Mouse (Mus musculus): Measurements from ENCODE around the gene Syne4. TPM values are rescaled to one million over a fixed set of nuclear protein-coding genes. Genes with fewer than 3 reads are reported as not detected.

The Syne4 gene
- polyA plus RNA-seq (2012; rRNA removed): 5.4 and 9.1 TPM in 2 replicates

DNA sequence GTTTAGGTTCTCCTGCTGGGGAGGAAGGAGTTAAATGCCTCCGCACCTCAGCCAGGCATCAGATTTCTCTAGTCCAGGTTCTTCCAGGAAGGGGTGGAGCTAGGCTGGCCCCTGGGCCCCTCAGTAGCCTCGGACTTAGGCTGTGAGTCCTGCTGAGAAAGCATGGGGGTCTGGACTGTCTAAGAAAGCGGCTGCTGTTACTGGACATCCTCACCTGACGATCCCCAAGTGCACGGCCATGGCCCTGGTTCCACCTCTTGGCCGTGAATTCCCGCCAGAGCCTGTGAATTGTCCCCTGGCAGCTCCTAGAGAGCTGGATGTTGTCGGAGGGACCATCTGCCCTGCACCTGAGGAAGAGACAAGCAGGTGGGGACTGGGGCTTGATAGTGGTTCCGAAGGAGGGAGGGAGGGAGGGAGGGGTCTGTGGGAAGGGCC lies at the start of gene Syne4:
Gene Syne4 (plus strand): TSS at position 87 of the 435 bp plus-strand sequence.
- no peak for DNase-seq (ENCODE audit: low spot score)

DNA sequence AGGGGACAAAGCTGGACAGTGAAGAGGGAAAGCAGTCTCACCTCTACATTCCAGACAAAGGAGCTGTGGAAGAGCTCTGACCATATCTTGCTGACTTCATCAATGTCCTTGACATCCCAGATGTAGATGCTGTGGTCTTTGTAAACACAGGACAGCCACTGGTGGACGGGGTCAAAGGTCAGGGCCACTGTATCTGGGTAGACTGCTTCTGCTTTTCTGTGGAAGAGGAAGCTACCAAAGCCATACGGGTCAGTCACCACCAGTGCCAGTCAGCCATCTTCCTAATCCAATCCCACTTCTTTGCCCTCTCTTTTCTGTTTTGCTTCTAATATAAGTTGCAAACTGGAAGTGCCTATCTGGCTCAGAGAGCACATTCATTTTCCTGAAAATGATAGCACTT lies 49.6 kb upstream of the Syne4 start:
- DNase-seq (ENCODE audit: low spot score): no peak

DNA sequence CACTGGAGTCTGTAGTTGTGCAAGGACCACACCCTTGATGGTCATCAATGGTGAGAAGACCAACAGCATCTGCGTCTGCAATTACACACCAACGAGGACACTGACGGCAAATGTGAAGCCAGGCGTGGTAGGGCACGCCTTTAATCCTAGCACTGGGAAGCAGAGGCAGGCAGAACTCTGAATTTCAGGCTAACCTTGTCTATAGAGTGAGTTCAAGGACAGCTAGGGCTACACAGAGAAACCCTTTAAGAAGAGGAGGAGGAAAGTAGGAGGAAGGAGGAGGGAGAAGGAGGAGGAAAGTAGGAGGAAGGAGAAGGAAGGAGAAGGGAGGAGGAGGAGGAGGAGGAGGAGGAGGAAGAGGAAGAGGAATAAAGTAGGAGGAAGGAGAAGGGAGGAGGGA lies 49.1 kb upstream of the Syne4 start:
- no peak for DNase-seq (ENCODE audit: low spot score)

DNA sequence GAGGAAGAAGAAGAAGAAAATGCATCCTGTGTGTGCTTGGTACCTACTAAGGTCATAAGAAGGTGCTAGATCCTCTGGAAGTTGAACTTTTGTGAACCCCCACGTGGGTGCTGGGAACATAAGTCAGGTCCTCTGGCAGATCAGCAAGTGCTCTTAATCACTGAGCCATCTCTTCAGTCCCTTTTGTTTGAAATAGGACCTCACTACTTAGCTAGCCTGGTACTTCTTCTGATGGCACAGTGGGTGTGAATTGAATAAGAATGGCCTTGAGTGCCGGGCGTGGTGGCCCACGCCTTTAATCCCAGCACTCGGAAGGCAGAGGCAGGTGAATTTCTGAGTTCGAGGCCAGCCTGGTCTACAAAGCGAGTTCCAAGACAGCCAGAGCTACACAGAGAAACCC lies 48.7 kb upstream of the Syne4 start:
- no peak for DNase-seq (ENCODE audit: low spot score)

DNA sequence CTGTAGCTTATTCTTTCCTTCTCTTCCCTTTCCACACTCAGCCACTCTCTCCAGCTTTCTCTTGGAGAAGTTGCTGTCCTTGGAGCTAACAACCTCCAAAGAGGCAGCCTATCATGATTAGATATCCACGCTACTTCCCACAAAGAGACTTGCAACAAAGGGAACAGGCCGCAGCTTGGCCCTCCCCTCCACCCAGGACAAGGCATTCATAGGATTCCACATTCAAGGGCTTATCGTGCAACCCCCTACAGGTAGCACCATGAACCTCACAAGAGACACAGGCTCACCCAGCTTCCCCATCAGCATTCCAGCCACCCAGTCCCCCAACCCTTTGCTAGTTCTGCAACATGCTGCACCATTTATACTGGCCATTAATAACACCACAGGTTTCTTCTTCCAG lies 47.8 kb upstream of the Syne4 start:
- DNase-seq (ENCODE audit: low spot score): no peak

DNA sequence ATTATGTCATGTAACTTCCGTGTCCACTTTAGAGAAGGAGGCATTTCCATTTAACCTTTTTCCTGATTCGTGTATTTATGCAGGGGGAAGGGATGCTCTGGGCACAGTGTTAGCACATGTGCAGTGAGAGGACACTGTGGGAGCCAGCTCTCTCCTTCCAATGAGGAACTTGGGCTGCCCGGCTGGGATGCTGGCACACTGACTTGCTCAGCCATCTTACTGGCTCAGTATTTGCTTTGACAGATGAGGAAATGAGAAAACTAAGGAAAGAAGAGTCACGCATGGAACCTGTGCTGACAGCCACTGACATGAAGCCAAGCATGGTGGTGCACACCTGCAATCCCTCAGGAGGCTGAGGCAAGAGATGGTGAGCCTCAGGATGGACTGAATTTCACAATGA lies 45.0 kb upstream of the Syne4 start:
- no peak for DNase-seq (ENCODE audit: low spot score)

DNA sequence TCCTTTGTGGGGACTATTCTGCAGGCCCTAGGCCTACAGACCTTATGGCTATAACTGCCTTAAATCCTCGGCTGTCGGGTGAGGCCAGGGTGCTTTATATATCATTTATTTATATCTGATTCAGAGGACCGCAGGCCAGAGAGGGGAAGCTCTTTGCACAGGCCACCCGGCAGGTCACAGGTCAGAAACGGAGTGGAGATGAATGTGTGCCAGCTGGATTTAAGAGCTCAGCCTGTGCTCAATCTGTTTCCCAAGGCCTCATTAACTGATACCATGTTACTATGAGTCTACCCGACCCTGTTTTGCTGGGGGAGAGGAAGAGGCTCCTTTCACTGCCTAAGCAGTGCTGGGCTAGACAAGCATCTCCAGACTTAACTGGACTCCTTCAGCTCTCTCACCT lies 40.2 kb upstream of the Syne4 start:
- DNase-seq (ENCODE audit: low spot score): no peak

DNA sequence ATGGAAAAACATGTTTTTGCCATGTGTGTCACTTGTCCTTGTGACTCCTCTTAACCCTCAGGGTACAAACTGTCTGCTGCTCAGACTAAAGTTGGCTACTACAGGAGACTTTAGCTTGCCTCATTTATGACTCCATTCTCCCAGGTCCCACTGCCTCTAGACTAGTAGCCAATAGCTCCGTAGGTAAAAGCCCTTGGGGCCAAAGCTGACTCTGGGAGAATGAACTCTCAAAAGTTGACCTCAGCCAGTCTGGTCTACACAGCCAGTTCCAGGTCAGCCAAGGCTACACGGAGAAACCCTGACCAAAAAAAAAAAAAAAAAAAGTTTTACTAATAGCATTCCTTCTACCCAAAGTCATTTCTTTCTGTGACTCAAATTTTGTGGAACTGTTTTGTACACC lies 35.7 kb upstream of the Syne4 start:
- DNase-seq (ENCODE audit: low spot score): no peak

DNA sequence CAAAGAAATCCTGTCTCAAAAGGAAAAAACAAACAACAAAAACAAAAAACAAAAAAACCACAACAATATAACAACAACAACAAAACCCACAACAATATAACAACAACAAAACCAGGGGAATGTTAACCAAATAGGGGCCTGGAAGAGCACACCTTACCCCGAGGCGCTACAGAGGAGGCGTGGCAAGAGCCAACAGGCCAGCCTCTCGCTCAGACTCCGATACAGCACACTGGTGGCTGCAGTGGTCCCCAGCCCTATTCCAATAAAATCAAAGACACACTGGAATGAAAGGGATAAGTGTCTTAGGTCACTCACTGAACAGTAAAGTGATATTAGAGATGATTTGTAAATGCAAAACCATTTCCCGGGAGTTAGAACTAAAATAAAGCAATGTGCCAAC lies 35.1 kb upstream of the Syne4 start:
- no peak for DNase-seq (ENCODE audit: low spot score)

DNA sequence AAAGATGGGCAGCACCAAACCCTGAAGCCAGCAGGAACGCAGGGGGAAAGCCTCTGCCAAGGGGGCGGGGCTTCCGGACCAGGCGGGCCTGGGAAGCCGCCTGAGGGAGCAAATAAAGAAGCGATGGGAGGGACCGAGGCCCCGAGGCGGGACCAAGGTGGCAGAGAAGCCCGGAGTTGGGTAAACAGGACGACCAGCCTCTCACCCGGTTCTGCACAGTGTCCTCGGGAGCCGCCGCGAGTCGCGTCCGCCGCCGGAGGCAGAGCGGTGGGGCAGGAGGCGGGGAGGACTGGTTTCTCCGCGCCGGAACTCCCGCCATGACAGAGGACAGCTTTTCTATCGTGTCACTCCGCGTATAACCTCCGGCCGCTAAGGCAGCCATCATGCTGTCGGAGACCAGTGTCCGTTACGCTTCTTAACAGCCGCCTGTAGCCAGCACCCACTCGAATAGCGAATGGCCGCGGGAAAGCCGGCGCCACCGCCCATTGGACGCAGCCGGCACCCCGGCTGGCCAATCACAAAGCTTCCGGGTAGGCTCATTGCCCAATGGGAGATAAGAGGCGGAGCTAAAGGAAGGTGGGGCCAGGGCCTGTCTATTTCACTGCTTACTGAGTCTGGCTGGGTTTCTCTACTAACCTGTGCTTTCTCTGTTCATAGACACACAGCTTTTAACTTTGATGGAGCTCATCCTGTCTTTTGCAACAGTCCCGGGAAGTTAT lies 34.5 kb upstream of the Syne4 start, which contains the start of the genes Thap8 and Wdr62:
Gene Thap8 (plus strand): TSS at position 144 of the 719 bp plus-strand sequence.
Gene Wdr62 (minus strand): TSS at position 469 of the 719 bp plus-strand sequence.
- peak; percentile 77 for DNase-seq (ENCODE audit: low spot score)

DNA sequence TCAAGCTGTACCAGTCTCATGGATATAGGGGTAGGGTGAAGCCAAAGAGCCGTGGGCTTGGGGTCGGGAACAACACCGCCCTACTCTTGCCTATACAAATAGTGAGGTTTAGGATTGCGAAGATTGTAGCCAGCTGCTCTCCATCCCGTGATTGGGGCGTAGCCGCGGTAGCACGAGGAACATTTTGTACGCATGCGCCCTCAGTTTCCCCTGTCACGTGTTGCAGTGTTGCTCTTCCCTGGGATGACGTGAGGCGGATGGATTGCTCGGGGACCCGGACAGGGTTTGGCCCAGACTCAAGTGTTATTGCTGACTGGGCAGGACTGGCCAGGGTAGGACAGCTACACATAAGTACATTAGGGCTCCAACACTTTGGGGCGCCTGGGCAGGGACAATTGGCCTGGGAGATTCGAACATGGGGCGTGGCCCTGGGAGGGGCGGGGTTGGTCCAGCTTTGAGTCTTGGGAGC lies 33.9 kb upstream of the Syne4 start:
- peak; percentile 72 for DNase-seq (ENCODE audit: low spot score)

DNA sequence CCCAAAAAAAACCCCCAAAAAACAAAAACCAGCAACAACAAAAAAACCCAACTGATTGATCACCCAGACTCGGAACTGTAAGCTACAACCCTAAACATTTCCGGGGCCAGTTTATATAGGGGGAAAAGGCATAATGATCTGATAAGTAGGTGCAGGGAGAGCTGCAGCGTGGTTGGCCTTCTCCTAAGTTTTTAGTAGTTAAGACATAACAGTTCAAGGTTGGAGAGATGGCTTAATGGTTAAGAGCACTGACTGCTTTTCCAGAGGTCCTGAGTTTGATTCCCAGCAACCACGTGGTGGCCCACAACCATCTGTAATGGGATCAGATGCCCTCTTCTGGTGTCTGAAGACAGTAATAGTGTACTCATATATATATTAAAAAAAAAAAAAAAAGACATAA lies 33.1 kb upstream of the Syne4 start:
- DNase-seq (ENCODE audit: low spot score): no peak

DNA sequence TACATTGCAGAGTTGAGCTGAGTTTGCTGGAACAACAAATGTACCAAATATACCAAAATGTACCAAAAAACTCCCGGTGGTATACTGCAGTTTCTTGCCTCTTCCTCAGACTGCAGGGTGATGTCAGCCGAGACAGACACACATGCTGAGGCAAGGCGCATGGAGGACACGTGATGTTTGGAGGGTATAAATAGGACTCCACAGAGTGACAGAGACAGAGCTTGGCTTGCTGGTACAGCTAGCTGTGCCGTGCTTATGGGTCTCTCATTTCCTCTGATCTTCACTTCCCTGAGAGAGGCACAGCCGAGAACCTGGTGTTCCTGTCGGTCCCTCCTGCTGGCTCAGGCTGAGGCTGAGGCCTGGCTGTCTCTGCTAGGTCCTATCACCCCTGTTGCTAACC lies 31.9 kb upstream of the Syne4 start:
- no peak for DNase-seq (ENCODE audit: low spot score)

DNA sequence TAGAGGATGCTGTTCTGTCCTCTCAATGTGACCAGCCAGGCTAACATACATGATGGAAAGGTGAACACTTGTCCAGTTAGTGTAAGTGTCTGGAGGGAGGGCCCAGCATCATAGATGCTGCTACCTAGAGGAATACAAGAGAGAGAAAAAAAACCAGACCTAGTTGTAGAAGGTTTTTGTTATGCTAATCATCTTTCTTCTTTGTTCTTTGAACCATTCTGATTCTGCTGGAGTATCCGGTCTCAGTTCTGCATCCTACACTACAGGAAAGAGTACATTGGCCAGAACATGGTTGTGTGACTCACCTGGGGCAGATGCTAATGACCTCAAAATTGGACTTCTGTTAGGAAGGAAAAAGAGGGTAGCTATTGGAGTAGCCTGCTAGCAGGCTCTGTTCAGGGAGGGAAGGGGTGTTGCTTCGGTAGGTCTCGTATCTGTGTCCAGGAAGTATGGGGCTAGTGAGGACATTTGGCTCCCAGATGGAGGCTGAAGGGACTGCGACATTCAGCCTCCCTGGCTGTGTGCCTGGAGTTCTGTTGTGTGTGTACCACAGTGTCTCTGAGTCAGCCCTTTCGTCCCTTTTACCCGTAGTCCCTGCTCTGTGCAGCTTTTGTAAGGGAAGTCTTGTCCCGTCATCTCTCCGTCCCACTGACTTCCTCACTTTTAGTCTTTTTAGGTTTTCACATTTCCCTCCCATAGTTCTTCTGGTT lies 27.8 kb upstream of the Syne4 start:
- no peak for DNase-seq (ENCODE audit: low spot score)

DNA sequence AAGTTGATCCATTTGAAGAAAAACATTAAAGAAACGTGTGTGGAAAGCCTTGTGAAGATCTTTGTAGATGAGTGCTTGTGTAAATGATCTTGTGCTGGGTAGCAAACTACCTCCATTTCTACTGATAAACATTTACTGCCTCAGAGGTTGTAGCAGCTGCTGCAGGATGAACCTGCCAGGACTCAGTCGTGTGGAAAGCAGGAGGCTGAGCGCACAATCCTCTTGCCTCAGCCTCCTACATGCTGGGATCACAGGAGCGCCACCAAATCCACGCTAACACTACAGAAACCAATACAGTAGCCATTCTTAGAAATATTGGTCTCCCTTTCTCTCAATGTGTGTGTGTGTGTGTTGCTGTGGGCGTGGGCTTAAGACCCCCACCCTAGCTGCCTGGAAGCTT lies 26.6 kb upstream of the Syne4 start:
- DNase-seq (ENCODE audit: low spot score): no peak

DNA sequence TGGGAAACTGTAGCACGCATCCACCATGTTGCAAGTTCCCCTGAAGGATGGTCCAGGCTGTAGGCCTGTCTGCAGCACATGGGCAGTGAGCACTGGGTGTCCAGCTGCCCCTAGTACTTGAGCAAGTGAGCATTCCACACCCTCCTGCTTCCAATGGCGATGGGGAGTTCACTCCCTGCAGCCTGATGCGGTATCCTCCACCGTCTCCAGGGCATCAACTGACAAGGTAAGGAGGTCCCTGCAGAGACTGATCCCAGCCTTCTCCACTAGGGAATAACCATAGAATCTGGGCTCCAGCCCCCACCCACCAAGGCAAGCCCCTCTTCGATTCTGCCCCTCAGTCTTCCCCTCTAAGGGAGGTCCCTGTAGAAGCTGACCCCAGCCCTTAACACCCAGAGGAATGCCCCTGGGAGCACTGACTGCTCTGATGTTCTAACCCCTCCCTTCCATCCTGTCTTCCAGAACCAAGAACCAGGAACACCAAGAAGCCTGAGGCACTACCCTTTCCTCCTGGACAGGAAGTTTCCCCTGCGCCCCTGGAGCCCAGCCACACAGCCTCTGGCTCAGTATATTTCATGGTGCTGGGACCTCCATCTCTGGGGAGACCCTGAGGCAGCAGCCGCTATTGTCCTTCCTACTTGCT lies 25.4 kb upstream of the Syne4 start:
- DNase-seq (ENCODE audit: low spot score): no peak

DNA sequence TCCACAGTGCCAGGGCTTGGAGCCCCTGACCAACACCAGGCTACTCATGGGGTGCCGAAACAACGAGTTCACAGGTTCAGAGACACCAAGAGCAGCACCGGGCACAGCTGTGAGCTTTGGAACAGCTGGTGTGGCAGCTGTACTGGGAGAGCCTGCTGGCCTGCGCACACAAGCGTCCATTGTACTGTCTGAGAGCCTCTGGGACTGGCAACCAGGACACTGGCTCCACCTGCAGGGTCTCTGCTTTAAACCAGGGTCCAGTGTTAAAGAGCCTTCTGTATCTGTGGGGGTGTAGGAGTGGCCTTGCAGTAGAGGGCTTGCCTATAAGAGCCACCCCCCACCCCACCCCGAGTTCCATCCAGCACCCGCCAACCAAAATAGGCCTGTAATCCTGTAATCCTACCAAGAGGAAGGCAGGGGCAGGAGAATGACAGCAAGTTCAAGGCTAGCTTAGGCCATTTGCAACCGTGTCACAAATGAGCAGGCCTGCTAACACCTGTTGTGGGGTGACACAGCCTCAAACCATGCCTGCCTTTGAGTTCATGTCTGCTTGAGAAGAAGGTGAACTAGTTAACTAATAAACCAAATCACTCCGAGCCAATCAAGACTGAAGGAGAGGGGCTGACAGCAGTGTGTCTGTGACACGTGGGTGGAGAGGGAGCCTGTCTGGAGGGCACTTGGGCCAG lies 24.8 kb upstream of the Syne4 start:
- no peak for DNase-seq (ENCODE audit: low spot score)

DNA sequence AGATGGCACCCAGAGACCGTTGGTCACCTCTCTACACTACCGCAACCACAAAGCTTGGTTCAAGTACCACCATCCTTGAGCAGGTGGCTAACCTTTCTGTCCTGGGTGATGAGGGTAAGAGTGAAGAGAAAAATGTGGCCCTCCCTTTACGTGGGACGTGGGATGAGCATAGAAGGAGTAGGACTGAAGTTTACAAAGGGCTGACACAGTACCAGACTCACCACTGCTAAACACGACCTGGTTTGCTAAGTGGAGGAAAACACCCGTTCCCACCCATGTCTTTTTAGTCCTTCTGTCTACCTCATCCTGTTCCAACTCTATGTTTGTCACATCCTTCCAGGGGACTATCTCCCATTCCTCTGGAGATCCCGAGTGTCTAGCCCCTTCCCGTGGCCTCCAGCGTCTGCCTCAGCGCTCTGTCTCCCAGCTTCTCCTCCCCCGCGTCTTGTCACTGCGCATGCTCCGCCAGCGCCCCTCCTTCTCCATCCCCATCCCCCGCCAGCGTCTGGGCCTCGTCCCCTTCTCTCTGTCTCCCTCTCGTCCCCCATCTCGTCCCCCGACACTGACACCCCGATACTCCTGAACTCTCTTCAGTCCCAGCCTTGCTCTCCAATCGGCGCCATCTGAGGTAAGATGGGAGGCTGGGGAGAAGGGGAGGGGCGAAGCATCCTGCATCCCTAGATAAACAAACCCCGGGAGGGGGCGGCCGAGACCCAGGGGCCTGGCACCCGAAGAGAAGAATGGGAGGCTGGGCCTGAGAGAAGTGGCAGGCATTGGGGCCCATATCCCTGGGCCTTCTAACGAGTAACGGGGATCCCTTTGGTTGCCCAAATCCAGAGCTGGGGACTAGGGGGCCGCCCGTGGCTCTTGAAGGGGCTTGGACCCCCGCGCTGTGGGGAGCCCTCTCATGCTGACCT lies 23.1 kb upstream of the Syne4 start, which contains the start of gene Clip3:
Gene Clip3 (plus strand): TSS at position 514 of the 917 bp plus-strand sequence.
- peak; percentile 42 for DNase-seq (ENCODE audit: low spot score)

DNA sequence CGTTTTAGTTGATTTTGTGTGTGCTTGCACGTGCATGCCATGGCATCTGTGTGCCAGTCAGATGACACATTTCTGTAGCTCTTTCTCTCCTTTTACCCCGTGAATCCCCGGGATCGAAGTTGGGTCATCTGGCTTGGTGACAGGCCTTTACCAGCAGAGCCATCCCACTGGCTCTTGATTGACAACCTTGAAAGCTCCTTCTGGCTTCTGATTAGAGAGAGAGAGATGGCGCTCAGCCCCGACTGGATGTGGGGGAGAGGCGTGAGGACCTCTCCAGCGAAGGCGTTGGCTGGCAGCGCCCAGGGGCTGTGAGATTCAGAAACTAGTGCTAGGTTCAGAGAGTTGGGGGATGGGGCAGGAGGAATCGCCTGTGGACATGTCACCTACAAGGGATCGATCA lies 20.8 kb upstream of the Syne4 start:
- DNase-seq (ENCODE audit: low spot score): no peak

DNA sequence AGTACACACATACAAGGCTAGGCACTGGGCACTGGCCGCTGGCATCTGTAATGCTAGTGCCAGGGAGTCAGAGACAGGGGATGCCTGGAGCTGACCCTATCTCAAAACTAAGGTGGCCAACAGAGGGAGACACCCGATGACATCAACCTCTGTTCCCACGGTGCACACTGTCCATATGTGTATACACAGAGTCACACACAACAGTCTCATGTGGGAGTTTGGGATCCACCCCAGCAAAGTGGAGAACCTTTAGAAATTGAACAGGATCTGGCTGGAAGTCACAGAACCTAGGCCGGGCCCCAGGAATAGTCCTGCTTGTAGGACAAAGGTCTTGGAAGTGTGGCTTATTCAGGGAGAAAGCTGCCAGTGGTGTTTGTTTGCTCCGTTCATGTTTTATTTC lies 20.3 kb upstream of the Syne4 start:
- no peak for DNase-seq (ENCODE audit: low spot score)

DNA sequence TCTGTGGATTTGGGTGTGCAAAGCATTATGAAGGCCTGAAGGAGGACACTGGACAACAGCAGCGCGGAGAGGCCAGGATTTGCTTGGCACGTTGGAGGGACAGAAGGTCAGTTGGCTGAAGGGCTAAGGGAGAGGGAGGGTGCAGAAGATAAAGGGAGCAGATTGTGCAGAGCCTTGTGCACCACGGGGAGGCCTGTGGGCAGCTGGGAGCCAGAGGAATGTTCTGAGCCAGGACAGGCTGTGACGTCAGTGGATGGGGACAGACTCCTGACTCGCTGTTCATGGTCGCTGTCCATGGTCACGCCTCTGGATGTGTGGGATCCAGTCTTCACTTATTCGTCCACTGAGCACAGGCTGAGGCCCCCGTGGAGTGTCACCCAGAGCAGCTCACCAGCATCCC lies 19.5 kb upstream of the Syne4 start:
- DNase-seq (ENCODE audit: low spot score): no peak
